25 mouse cellular contexts compared by ENCODE assay signal in genomic region chr8:91339651-91340050, GRCm38 (mm10).
"Had no signal": no experiment of that assay in that cellular context is flagged by ENCODE, and none has a peak within 500 bp of the region (broad histone marks: within the 10 kb centered on the region; RNA-seq: fewer than 3 reads in every experiment).

No protein-coding gene starts in this region.

- H3K36me3 ChIP-seq: forebrain, embryonic 15.5 days; heart, embryonic 15.5 days; limb, embryonic 13.5 days had no signal

- ATAC-seq: forebrain, embryonic 15.5 days; forebrain, postnatal 0 days; hindbrain, embryonic 16.5 days; intestine, embryonic 16.5 days; liver, embryonic 12.5 days had no signal

- H3K27me3 ChIP-seq: forebrain, embryonic 15.5 days; heart, embryonic 13.5 days; heart, embryonic 15.5 days; kidney, embryonic 15.5 days; limb, embryonic 13.5 days; limb, embryonic 15.5 days; liver, embryonic 12.5 days had no signal

- H3K4me1 ChIP-seq: forebrain, embryonic 15.5 days; heart, embryonic 15.5 days; limb, embryonic 15.5 days had no signal

- H3K4me3 ChIP-seq: forebrain, embryonic 15.5 days; heart, embryonic 13.5 days; heart, embryonic 15.5 days; kidney, embryonic 15.5 days; limb, embryonic 13.5 days; limb, embryonic 15.5 days; liver, embryonic 12.5 days had no signal

- DNase-seq: forebrain, postnatal 0 days; gastrocnemius, postnatal 14 days; gastrocnemius, postnatal 36 days; heart, adult 18-20 months; heart, postnatal 14 days; heart, postnatal 36 days; kidney, adult 11 months; kidney, adult 2 months; kidney, adult 9 months; kidney, postnatal 14 days; kidney, postnatal 36 days; layer of hippocampus, adult 9-11 months; layer of hippocampus, postnatal 36 days; left cerebral cortex, postnatal 4 days had no signal

- H3K27ac ChIP-seq: forebrain, embryonic 15.5 days; heart, embryonic 13.5 days; heart, embryonic 15.5 days; hindbrain, embryonic 14.5 days; kidney, embryonic 15.5 days; kidney, postnatal 0 days; limb, embryonic 13.5 days; limb, embryonic 15.5 days; liver, embryonic 12.5 days had no signal

- H3K9ac ChIP-seq: forebrain, embryonic 15.5 days; forebrain, postnatal 0 days; heart, embryonic 13.5 days; heart, embryonic 15.5 days; hindbrain, embryonic 14.5 days; kidney, embryonic 15.5 days; limb, embryonic 13.5 days; limb, embryonic 15.5 days; liver, embryonic 12.5 days had no signal

- H3K9me3 ChIP-seq: forebrain, embryonic 15.5 days; heart, embryonic 15.5 days; kidney, embryonic 15.5 days; limb, embryonic 15.5 days had no signal

- H3K4me2 ChIP-seq: forebrain, embryonic 15.5 days; heart, embryonic 13.5 days; heart, embryonic 15.5 days; hindbrain, embryonic 14.5 days; kidney, embryonic 15.5 days; limb, embryonic 13.5 days; limb, embryonic 15.5 days; liver, embryonic 12.5 days had no signal
